Mouse (Mus musculus): ENCODE data around the gene Gpr160.

- TF ChIP-seq CTCF (IDR thresholded peaks at IDR 0.05; ENCODE audit: low read depth) (no peak), EP300 (optimal IDR thresholded peaks at IDR 0.05) (no peak)
These were observed 41.0 kb downstream of the Gpr160 start for GRCm38 (mm10) chr3:30896721-30897120.
